Mouse (Mus musculus) lung, embryonic 14.5 days (tissue): ENCODE data around the gene Lzts2. TPM values are rescaled to one million over a fixed set of nuclear protein-coding genes. Genes with fewer than 3 reads are reported as not detected.

Experiments used
- ATAC-seq: fragments of 200-750 bp; cut with Nextera tagmentation; 2 replicates; pipeline ENCODE4 v1.8.0; 2017; ENCODE audit warnings: mild to moderate bottlenecking, moderate TSS enrichment, moderate library complexity; ENCODE audit not compliant: insufficient read depth
- DNase-seq: peaks from one replicate; pipeline ENCODE4 v3.0.0-alpha.2; 2015
- H3K27ac ChIP-seq: fragments of 300-500 bp; sonication (generic); 2 replicates; pipeline ENCODE4 v1.5.1; 2014; ENCODE audit warnings: low read depth, mild to moderate bottlenecking, moderate library complexity
- H3K27me3 ChIP-seq: fragments of 300-500 bp; sonication (generic); 2 replicates; pipeline ENCODE4 v1.6.1; 2014; ENCODE audit warnings: low read length, control low read depth; ENCODE audit not compliant: insufficient read depth
- H3K36me3 ChIP-seq: fragments of 300-500 bp; sonication (generic); 2 replicates; pipeline ENCODE4 v1.6.1; 2014; ENCODE audit warnings: control low read depth; ENCODE audit not compliant: insufficient read depth
- H3K4me1 ChIP-seq: fragments of 300-500 bp; sonication (generic); 2 replicates; pipeline ENCODE4 v1.6.1; 2014; ENCODE audit warnings: antibody characterized with exemption, control low read depth; ENCODE audit not compliant: insufficient read depth
- H3K4me2 ChIP-seq: fragments of 300-500 bp; sonication (generic); 2 replicates; pipeline ENCODE4 v1.6.1; 2014; ENCODE audit warnings: mild to moderate bottlenecking
- H3K4me3 ChIP-seq: fragments of 300-500 bp; sonication (generic); 2 replicates; pipeline ENCODE4 v1.5.1; 2014; ENCODE audit warnings: low read depth, low read length
- H3K9ac ChIP-seq: fragments of 300-500 bp; sonication (generic); 2 replicates; pipeline ENCODE4 v1.6.1; 2014
- H3K9me3 ChIP-seq: fragments of 300-500 bp; sonication (generic); 2 replicates; pipeline ENCODE4 v1.6.1; 2016; ENCODE audit warnings: low read depth, low read length, control low read depth
- CTCF ChIP-seq: IDR thresholded peaks from 2 replicates; pipeline ENCODE4 v1.5.1; 2016; ENCODE audit warnings: antibody characterized with exemption, low read depth
- WGBS: fragments of 180-500 bp; shearing (Covaris S2); extraction: QIAGEN DNeasy Blood & Tissue Kit; methylation state at CpG from one replicate; pipeline ENCODE4 v1.1.7; 2014; 5-methylcytosine and 5-hydroxymethylcytosine counted together
- polyA plus RNA-seq: library from polyadenylated mRNA; unstranded; fragments of >200 nt; fragmentation: Nextera tagmentation; extraction: Ambion mirVana; gene quantifications from 2 replicates; pipeline ENCODE4 v1.2.1, GENCODE M21; 2014

Gene Lzts2
- polyA plus RNA-seq, 1 experiment from 2014 or later = 75.4 TPM

- ATAC-seq (peak; percentile 94), DNase-seq (peak; percentile 100)
- Histone ChIP-seq H3K27me3 (no peaks in the 10 kb centered on the region), H3K4me1 (peaks cover 12% of the 10 kb centered on the region), H3K36me3 (peaks cover 10% of the 10 kb centered on the region; the same call in 1 of the 2 replicates), H3K4me2 (peak overlapping the region; percentile 83), H3K9ac (peak overlapping the region; percentile 78), H3K9me3 (no peaks in the 10 kb centered on the region), H3K4me3 (peak overlapping the region; percentile 56), H3K27ac (peak overlapping the region; percentile 96)
- no peak for TF ChIP-seq CTCF
- WGBS = under 1% methylated on average over 34 of the region's 34 CpGs
These were observed 44.1 kb downstream of the Lzts2 start for GRCm38 (mm10) chr19:45058113-45058839.

GRCm38 (mm10) chr19:45058841-45059240 lies 44.6 kb downstream of the Lzts2 start:
- no peak for ATAC-seq
- Histone ChIP-seq H3K9ac (peak overlapping the region; percentile 78), H3K4me1 (peaks cover 12% of the 10 kb centered on the region), H3K27ac (peak overlapping the region; percentile 96), H3K9me3 (no peaks in the 10 kb centered on the region), H3K4me3 (peak overlapping the region; percentile 56), H3K4me2 (peak overlapping the region; percentile 83), H3K36me3 (peaks cover 10% of the 10 kb centered on the region; the same call in 1 of the 2 replicates), H3K27me3 (peaks cover 2% of the 10 kb centered on the region; the same call in 1 of the 2 replicates)
- WGBS = under 1% methylated on average over 14 of the region's 14 CpGs
- no peak for TF ChIP-seq CTCF
- peak; percentile 31 for DNase-seq

- ATAC-seq (no peak), DNase-seq (peak; percentile 60)
- H3K4me2 ChIP-seq = no peak overlapping the region
- no peaks in the 10 kb centered on the region for H3K36me3 ChIP-seq
- H3K4me1 ChIP-seq = no peaks in the 10 kb centered on the region
- H3K9ac ChIP-seq = no peak overlapping the region
- H3K9me3 ChIP-seq = no peaks in the 10 kb centered on the region
- 41% methylated on average over 20 of the region's 20 CpGs for WGBS
- peak; percentile 72 for TF ChIP-seq CTCF
- peaks cover 43% of the 10 kb centered on the region for H3K27me3 ChIP-seq
- H3K27ac ChIP-seq = no peak overlapping the region
- H3K4me3 ChIP-seq = no peak overlapping the region
These were observed 49.5 kb downstream of the Lzts2 start for GRCm38 (mm10) chr19:45063565-45064292.

GRCm38 (mm10) chr19:45065226-45065625 lies 51.0 kb downstream of the Lzts2 start:
- H3K27ac ChIP-seq = no peak overlapping the region
- 5% methylated on average over 21 of the region's 21 CpGs for whole genome bisulfite sequencing
- H3K4me3 ChIP-seq = no peak overlapping the region
- no peak for ATAC-seq
- H3K9ac ChIP-seq = no peak overlapping the region
- no peak for TF ChIP-seq CTCF
- H3K27me3 ChIP-seq = peaks cover 43% of the 10 kb centered on the region
- no peak overlapping the region for H3K4me2 ChIP-seq
- no peaks in the 10 kb centered on the region for H3K9me3 ChIP-seq
- H3K4me1 ChIP-seq = no peaks in the 10 kb centered on the region
- DNase-seq = no peak
- H3K36me3 ChIP-seq = no peaks in the 10 kb centered on the region

GRCm38 (mm10) chr19:45067170-45067569 lies 53.0 kb downstream of the Lzts2 start:
- no peak overlapping the region for H3K27ac ChIP-seq
- 29% methylated on average over 17 of the region's 17 CpGs for WGBS
- no peak overlapping the region for H3K4me2 ChIP-seq
- no peaks in the 10 kb centered on the region for H3K4me1 ChIP-seq
- no peak for DNase-seq
- H3K9ac ChIP-seq = no peak overlapping the region
- H3K4me3 ChIP-seq = no peak overlapping the region
- no peak for TF ChIP-seq CTCF
- H3K27me3 ChIP-seq = peaks cover 43% of the 10 kb centered on the region
- no peak for ATAC-seq
- no peaks in the 10 kb centered on the region for H3K36me3 ChIP-seq
- no peaks in the 10 kb centered on the region for H3K9me3 ChIP-seq

GRCm38 (mm10) chr19:45067758-45068510 lies 53.7 kb downstream of the Lzts2 start:
- no peak for ATAC-seq
- H3K4me2 ChIP-seq = no peak overlapping the region
- no peaks in the 10 kb centered on the region for H3K4me1 ChIP-seq
- no peak for DNase-seq
- no peak for TF ChIP-seq CTCF
- no peaks in the 10 kb centered on the region for H3K36me3 ChIP-seq
- H3K27ac ChIP-seq = no peak overlapping the region
- WGBS = 73% methylated on average over 7 of the region's 7 CpGs
- no peak overlapping the region for H3K9ac ChIP-seq
- no peak overlapping the region for H3K4me3 ChIP-seq
- peaks cover 43% of the 10 kb centered on the region for H3K27me3 ChIP-seq
- no peaks in the 10 kb centered on the region for H3K9me3 ChIP-seq
